Mouse (Mus musculus): ENCODE results near the gene Slc4a1ap.

- TF ChIP-seq CTCF (IDR thresholded peaks at IDR 0.05; ENCODE audit: borderline replicate concordance, insufficient read depth, low read length) (no peak), POLR2A (IDR thresholded peaks at IDR 0.05; ENCODE audit: low read depth, low read length) (no peak)
These were observed 41.3 kb downstream of the Slc4a1ap start for GRCm38 (mm10) chr5:31567951-31568657.

Data from embryonic fibroblast, embryonic 13.5 days (primary cell).